Mouse (Mus musculus) myocyte (in vitro differentiated cells): ENCODE data around the gene Ugt1a6a.

Experiments
- CEBPB ChIP-seq: IDR thresholded peaks from 2 replicates; pipeline ENCODE4 v1.6.1; 2011; ENCODE audit warnings: mild to moderate bottlenecking, moderate library complexity; ENCODE audit not compliant: poor library complexity, insufficient read depth, severe bottlenecking
- E2F4 ChIP-seq: IDR thresholded peaks from one replicate; pipeline ENCODE4 v1.6.1; 2011; ENCODE audit warnings: mild to moderate bottlenecking, control low read depth, moderate library complexity; ENCODE audit not compliant: insufficient read depth
- POLR2A ChIP-seq: IDR thresholded peaks from one replicate; pipeline ENCODE4 v1.6.1; 2011; ENCODE audit warnings: low read depth, mild to moderate bottlenecking, control low read depth, moderate library complexity; ENCODE audit not compliant: insufficient read length
- POLR2AphosphoS2 ChIP-seq: IDR thresholded peaks from one replicate; pipeline ENCODE4 v1.6.1; 2011; ENCODE audit warnings: low read depth, control low read depth; ENCODE audit not compliant: insufficient read length
- USF1 ChIP-seq: IDR thresholded peaks from one replicate; pipeline ENCODE4 v1.6.1; 2011; ENCODE audit warnings: low read depth, mild to moderate bottlenecking, control low read depth, moderate library complexity

DNA sequence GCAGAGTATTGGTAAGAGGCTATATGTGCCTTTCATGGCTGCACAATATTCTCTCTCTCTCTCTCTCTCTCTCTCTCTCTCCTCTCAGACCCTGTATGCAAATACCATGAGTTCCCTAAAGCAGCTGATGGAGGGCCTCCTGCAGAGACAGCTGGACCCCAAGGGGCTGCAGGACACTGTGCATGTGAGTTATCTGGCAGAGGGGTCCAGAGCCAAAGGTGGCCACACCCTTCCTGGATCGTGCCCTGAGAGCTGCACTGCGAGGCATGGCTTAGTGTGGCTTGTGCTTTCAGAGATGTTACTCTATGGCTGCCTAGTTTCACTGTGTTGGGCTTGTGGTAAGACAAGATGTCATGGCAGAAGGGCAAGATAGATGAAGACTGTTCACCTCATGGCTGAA lies 113.1 kb downstream of the Ugt1a6a start:
- TF ChIP-seq E2F4: no peak
- TF ChIP-seq POLR2A: no peak
- no peak for TF ChIP-seq USF1
- TF ChIP-seq POLR2AphosphoS2: no peak
- TF ChIP-seq CEBPB: no peak
